Mouse (Mus musculus): ENCODE measurements around the gene Prrt4. TPM values are rescaled to one million over a fixed set of nuclear protein-coding genes. Genes with fewer than 3 reads are reported as not detected.
"Not testable (repeated sequence)": the region's sequence is repeated elsewhere in the genome, so short reads cannot be mapped to it uniquely, and the experiment has no call there.

The Prrt4 gene
- total RNA-seq (2014; rRNA removed), result 17.6 and 23.5 TPM in 2 replicates
- polyA plus RNA-seq (2015; fragmentation: Nextera tagmentation; extraction: Ambion mirVana), result 9.0 and 12.1 TPM in 2 replicates

DNA sequence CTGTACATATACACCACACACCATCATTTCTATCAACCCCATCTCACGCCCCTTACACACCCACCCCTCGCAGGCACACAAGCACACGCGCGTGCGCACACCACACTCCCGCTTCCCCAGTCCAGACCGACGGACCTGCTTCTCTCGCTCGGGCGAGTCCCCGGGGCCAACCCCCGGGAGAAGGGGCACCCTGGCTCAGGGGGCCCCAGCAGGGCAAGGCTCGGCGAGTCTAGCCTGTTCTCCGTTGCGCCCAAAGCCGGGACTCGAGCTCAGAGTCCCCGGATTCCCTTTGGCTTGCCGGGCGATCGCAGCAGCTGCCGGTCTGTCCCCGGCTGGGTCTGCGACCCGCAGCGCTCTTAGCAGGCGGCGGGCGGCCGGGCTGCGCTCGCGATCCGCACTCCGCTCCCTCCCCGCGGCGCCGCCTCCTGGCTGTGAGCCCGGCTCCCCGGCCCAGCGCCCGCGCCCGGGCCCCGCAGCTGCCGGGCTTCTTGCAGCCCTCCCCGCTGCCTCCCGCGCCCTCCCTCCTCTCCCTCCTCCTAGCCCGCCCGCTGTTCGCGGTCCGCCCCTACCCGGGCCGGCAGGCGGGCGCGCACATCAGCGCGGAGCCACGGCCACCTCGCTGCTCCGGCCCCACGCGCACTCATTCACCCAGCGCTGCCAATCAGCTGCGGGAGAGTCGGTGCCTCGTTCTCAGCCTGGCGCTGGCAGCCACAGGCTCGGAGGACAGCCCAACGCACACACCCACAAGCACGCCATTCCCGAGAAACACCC lies at the start of gene Prrt4:
TSS of gene Prrt4 (minus strand) at position 697 of the 771 bp plus-strand sequence.
- Histone ChIP-seq H3K27ac (ENCODE audit: low read depth, low read length) (peak within 1 kb of the TSS; percentile 89), H3K4me1 (ENCODE audit: insufficient read depth) (no peaks in the 10 kb centered on the region), H3K4me2 (ENCODE audit: low read depth) (peak within 1 kb of the TSS; percentile 75), H3K27me3 (ENCODE audit: insufficient read depth, low read length) (no peaks in the 10 kb centered on the region), H3K36me3 (ENCODE audit: insufficient read depth) (peaks cover 4% of the 10 kb centered on the region; the same call in 1 of the 2 replicates), H3K4me3 (ENCODE audit: low read depth, low read length) (peak within 1 kb of the TSS; percentile 73), H3K9me3 (ENCODE audit: low read length) (no peaks in the 10 kb centered on the region), H3K9ac (peak within 1 kb of the TSS; percentile 88)
- ATAC-seq, result peak; percentile 89
- DNase-seq, result peak; percentile 87
- 1% methylated on average over 67 of the region's 79 CpGs for WGBS
- TF ChIP-seq CTCF (IDR thresholded peaks at IDR 0.05; ENCODE audit: low read depth), result no peak

GRCm38 (mm10) chr6:29217717-29218116 lies 38.3 kb upstream of the Prrt4 start:
- H3K4me1 ChIP-seq (ENCODE audit: insufficient read depth); H3K4me2 ChIP-seq (ENCODE audit: low read depth); H3K9ac ChIP-seq; DNase-seq; H3K4me3 ChIP-seq (ENCODE audit: low read depth, low read length); H3K36me3 ChIP-seq (ENCODE audit: insufficient read depth); ATAC-seq; H3K27me3 ChIP-seq (ENCODE audit: insufficient read depth, low read length); H3K9me3 ChIP-seq (ENCODE audit: low read length); H3K27ac ChIP-seq (ENCODE audit: low read depth, low read length): not testable (repeated sequence)
- 96% methylated on average over 2 of the region's 3 CpGs for WGBS

- Histone ChIP-seq H3K27me3 (ENCODE audit: insufficient read depth, low read length) (no peaks in the 10 kb centered on the region), H3K36me3 (ENCODE audit: insufficient read depth) (no peaks in the 10 kb centered on the region), H3K4me3 (ENCODE audit: low read depth, low read length) (peak within 1 kb of the TSS; percentile 72), H3K9me3 (ENCODE audit: low read length) (no peaks in the 10 kb centered on the region), H3K4me1 (ENCODE audit: insufficient read depth) (peaks cover 5% of the 10 kb centered on the region; the same call in 1 of the 2 replicates), H3K27ac (ENCODE audit: low read depth, low read length) (no peak within 1 kb of the TSS), H3K4me2 (ENCODE audit: low read depth) (peak within 1 kb of the TSS; percentile 96), H3K9ac (peak within 1 kb of the TSS; percentile 71)
- TF ChIP-seq CTCF (IDR thresholded peaks at IDR 0.05; ENCODE audit: low read depth), result no peak
- WGBS, result 3% methylated on average over 55 of the region's 56 CpGs
- ATAC-seq (peak; percentile 62), DNase-seq (peak; percentile 65)
These were observed 36.6 kb upstream of the Prrt4 start, which contains the start of gene Impdh1 for GRCm38 (mm10) chr6:29215881-29216501. Gene Impdh1, minus strand, starts transcription at chr6:29216364.

- no peaks in the 10 kb centered on the region for H3K27me3 ChIP-seq (ENCODE audit: insufficient read depth, low read length)
- ATAC-seq (no peak), DNase-seq (no peak)
- no peak overlapping the region for H3K27ac ChIP-seq (ENCODE audit: low read depth, low read length)
- peaks cover 10% of the 10 kb centered on the region; the same call in 1 of the 2 replicates for H3K4me1 ChIP-seq (ENCODE audit: insufficient read depth)
- H3K36me3 ChIP-seq (ENCODE audit: insufficient read depth), result no peaks in the 10 kb centered on the region
- H3K9ac ChIP-seq, result no peak overlapping the region; the same call in 1 of the 2 replicates
- WGBS, result 13% methylated on average over 9 of the region's 9 CpGs
- H3K9me3 ChIP-seq (ENCODE audit: low read length), result no peaks in the 10 kb centered on the region
- TF ChIP-seq CTCF (IDR thresholded peaks at IDR 0.05; ENCODE audit: low read depth), result no peak
- peak overlapping the region; percentile 96 for H3K4me2 ChIP-seq (ENCODE audit: low read depth)
- H3K4me3 ChIP-seq (ENCODE audit: low read depth, low read length), result peak overlapping the region; percentile 72
These were observed 35.8 kb upstream of the Prrt4 start for GRCm38 (mm10) chr6:29215181-29215580.

- H3K9ac ChIP-seq, result no peak overlapping the region
- H3K4me3 ChIP-seq (ENCODE audit: low read depth, low read length), result no peak overlapping the region
- 40% methylated on average over 5 of the region's 5 CpGs for WGBS
These were observed 35.4 kb upstream of the Prrt4 start for GRCm38 (mm10) chr6:29214776-29215175.

GRCm38 (mm10) chr6:29214245-29214644 lies 34.9 kb upstream of the Prrt4 start:
- Histone ChIP-seq H3K27ac (ENCODE audit: low read depth, low read length) (no peak overlapping the region), H3K9ac (no peak overlapping the region)
- no peak for DNase-seq

More at GRCm38 (mm10) chr6:29214776-29215175, 35.4 kb upstream of the Prrt4 start:
- Histone ChIP-seq H3K4me2 (ENCODE audit: low read depth) (peak overlapping the region; percentile 96), H3K9me3 (ENCODE audit: low read length) (no peaks in the 10 kb centered on the region), H3K27ac (ENCODE audit: low read depth, low read length) (no peak overlapping the region), H3K27me3 (ENCODE audit: insufficient read depth, low read length) (no peaks in the 10 kb centered on the region), H3K4me1 (ENCODE audit: insufficient read depth) (peaks cover 10% of the 10 kb centered on the region; the same call in 1 of the 2 replicates), H3K36me3 (ENCODE audit: insufficient read depth) (no peaks in the 10 kb centered on the region)
- no peak for ATAC-seq
- no peak for DNase-seq
- no peak for TF ChIP-seq CTCF (IDR thresholded peaks at IDR 0.05; ENCODE audit: low read depth)

DNA sequence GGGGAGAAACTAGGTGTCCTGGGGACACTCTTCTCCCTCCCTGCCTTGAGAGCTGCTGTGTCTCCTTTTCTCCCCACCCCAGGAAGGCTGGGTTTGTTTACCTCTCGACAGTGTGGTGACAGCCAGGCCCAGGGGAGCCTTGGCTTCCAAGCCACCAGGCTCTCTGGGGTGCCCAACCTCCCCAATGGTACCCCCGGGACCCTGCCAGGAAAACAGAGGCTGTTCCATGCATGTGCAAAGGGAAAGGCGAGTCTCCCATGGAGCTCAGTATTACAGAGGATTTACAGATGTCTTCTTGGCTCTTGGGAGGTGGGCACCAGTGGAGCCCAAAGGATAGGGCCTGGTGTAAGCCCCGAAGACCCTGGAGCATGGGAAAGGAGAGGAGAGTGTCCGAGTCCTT lies 34.1 kb upstream of the Prrt4 start:
- H3K4me3 ChIP-seq (ENCODE audit: low read depth, low read length), result no peak overlapping the region
- no peaks in the 10 kb centered on the region for H3K27me3 ChIP-seq (ENCODE audit: insufficient read depth, low read length)
- H3K4me2 ChIP-seq (ENCODE audit: low read depth), result no peak overlapping the region
- H3K36me3 ChIP-seq (ENCODE audit: insufficient read depth), result no peaks in the 10 kb centered on the region
- ATAC-seq (no peak), DNase-seq (no peak)
- no peak for TF ChIP-seq CTCF (IDR thresholded peaks at IDR 0.05; ENCODE audit: low read depth)
- WGBS, result 63% methylated on average over 5 of the region's 5 CpGs
- no peak overlapping the region for H3K9ac ChIP-seq
- H3K4me1 ChIP-seq (ENCODE audit: insufficient read depth), result peaks cover 10% of the 10 kb centered on the region; the same call in 1 of the 2 replicates
- H3K9me3 ChIP-seq (ENCODE audit: low read length), result no peaks in the 10 kb centered on the region
- H3K27ac ChIP-seq (ENCODE audit: low read depth, low read length), result no peak overlapping the region

More at GRCm38 (mm10) chr6:29214245-29214644, 34.9 kb upstream of the Prrt4 start:
- 26% methylated on average over 1 of the region's 1 CpGs for WGBS
- no peak for TF ChIP-seq CTCF (IDR thresholded peaks at IDR 0.05; ENCODE audit: low read depth)
- H3K4me2 ChIP-seq (ENCODE audit: low read depth), result no peak overlapping the region
- H3K27me3 ChIP-seq (ENCODE audit: insufficient read depth, low read length), result no peaks in the 10 kb centered on the region
- H3K36me3 ChIP-seq (ENCODE audit: insufficient read depth), result no peaks in the 10 kb centered on the region
- no peak overlapping the region for H3K4me3 ChIP-seq (ENCODE audit: low read depth, low read length)
- ATAC-seq, result no peak
- H3K4me1 ChIP-seq (ENCODE audit: insufficient read depth), result peaks cover 10% of the 10 kb centered on the region; the same call in 1 of the 2 replicates
- no peaks in the 10 kb centered on the region for H3K9me3 ChIP-seq (ENCODE audit: low read length)
